Mouse (Mus musculus): ENCODE measurements around the gene Ulk1.
"Not testable (repeated sequence)": the region's sequence is repeated elsewhere in the genome, so short reads cannot be mapped to it uniquely, and the experiment has no call there.

Ulk1 gene

GRCm38 (mm10) chr5:110804012-110804743, 5.7 kb downstream of the Ulk1 start:
- no peak for DNase-seq (ENCODE audit: low spot score)

GRCm38 (mm10) chr5:110802809-110803208, 7.1 kb downstream of the Ulk1 start:
- no peak for DNase-seq (ENCODE audit: low spot score)

GRCm38 (mm10) chr5:110802186-110802585, 7.7 kb downstream of the Ulk1 start:
- DNase-seq (ENCODE audit: low spot score) = no peak

DNA sequence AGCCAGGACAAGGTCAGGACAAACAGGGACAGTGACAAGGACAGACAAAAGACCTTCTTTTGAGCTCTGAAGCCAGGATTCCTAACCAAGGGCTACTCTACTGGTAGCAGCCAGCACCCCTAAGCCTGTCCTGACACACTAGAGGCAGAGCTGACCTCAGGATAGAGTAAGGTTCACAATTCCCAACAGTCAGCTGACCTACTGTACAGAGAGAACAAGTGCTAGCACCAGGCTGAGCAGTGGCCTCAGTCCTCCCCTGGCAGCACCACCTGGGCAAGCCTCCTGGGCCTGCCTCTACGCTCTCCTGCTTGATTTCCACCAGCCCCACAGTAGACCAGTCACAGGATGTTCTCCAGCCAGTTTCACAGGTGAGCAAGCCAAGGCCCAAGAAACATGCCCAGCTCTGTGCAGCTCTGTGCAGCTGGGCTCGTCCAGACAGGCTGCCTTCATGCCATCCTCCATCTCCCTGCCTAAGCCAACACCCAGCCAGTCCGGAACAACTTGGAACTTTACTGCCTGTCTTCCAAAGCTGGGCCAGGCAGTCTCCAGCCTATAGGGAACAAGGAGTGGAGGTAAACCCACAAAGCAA, 8.8 kb downstream of the Ulk1 start:
- DNase-seq (ENCODE audit: low spot score) = peak; percentile 33

- peak; percentile 39 for DNase-seq (ENCODE audit: low spot score)
Measured at GRCm38 (mm10) chr5:110797696-110798095, 12.2 kb downstream of the Ulk1 start.

- DNase-seq (ENCODE audit: low spot score) = no peak
Measured at GRCm38 (mm10) chr5:110794363-110794762, 15.5 kb downstream of the Ulk1 start.

GRCm38 (mm10) chr5:110788684-110789083, 21.2 kb downstream of the Ulk1 start:
- DNase-seq (ENCODE audit: low spot score) = no peak

DNA sequence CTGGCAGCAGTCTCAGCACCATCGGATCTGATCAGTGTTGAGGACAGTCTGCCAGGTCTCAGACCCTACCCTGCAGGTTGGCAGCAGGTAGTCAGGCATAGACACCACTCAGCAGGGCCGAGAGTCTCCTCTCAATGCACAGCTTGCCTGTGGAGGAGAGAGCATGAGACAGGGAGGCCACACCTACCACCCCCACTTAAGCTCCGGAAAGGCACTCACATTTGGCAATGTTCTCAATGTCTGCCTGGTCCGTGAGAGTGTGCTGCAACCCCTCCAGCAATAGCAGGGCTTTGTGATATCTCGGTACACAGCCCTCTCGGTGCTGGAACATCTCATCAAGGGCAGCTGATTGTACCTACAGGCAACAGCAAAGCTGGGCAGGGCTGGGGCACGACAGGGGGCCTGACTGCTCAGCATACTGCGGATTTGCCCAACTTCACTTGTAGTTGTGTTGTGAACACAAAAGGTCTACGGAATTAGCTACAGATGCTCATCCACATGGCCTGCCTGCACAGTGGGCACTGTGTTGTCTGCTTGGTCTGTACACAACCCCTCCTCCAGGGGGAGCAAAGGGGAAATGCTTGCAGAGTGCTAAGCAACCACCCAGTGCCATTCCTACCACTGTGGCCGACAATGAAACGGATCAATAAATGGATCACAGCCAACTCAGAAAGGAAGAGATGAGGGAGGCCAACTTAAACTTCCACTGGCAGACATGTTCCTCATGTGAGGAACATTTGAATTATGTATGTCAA, 23.6 kb downstream of the Ulk1 start:
- no peak for DNase-seq (ENCODE audit: low spot score)

- DNase-seq (ENCODE audit: low spot score) = no peak
Measured at GRCm38 (mm10) chr5:110783150-110783549, 26.7 kb downstream of the Ulk1 start.

DNA sequence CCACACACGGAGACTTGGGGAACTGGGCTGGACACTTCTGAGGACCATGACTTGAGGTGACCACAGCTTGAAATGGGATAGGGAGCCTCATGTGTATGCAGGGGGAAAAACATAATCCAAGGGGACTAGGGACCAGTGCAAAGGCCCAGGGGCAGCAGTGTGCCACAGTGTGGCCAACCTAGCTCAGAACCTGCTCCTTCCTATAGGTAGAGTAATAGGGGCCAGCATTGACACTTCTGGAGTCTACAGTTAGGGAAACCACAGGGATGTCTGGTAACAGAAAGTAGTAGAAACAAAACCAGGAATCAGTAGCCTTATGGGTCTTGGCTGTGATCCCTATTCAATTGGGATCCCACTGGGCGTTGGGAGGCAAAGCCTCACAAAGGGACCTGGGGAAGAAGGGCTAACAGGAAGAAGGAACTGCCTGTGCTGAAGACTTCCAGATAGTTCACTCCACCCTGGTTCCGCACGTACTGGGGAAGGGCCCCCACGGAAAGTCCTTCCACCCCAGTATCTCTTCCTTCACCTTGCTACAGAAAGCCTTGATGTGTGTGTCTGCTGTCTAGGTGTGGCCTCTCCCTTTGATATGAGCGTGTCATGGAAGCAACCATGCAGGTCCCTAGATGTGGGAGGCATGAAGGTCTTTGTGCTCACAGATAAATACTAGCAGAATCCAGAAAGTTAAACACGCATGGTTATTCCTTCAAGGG, 28.2 kb downstream of the Ulk1 start:
- no peak for DNase-seq (ENCODE audit: low spot score)

DNA sequence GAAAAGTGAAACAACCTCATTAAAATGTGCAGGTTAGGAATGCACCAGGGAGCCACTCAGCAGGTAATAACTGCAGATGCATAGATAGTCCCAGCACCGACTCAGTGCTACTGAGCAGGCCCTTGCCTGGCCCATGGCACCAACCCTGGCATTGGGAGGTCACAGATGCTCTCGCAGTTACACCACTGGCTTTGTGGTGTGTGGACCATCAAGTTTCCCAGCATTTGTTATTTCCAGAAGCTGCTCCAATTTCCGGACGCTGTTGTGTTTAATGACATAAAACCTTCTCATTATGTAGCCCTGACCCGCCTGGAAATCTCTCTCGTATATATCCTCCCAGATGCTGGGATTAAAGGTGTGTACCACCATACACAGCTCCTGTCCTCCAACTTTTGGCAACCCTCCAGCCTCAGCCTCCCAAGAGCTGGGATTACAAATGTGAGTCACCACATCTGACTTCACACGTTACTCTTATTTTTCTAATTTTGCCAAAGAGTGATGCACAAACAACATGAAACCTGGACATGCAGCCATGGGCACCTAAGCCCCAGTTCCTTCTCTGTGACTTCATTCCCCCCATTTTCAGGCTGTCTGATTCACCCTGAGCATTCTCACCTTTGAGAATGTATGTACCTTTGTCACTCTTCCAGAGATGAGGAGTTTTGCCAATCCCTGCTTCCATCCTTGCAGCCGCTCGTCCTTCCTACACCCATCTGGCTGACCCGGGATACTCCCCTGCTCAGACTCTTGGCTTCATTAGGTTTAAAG, 29.0 kb downstream of the Ulk1 start:
- no peak for DNase-seq (ENCODE audit: low spot score)

DNA sequence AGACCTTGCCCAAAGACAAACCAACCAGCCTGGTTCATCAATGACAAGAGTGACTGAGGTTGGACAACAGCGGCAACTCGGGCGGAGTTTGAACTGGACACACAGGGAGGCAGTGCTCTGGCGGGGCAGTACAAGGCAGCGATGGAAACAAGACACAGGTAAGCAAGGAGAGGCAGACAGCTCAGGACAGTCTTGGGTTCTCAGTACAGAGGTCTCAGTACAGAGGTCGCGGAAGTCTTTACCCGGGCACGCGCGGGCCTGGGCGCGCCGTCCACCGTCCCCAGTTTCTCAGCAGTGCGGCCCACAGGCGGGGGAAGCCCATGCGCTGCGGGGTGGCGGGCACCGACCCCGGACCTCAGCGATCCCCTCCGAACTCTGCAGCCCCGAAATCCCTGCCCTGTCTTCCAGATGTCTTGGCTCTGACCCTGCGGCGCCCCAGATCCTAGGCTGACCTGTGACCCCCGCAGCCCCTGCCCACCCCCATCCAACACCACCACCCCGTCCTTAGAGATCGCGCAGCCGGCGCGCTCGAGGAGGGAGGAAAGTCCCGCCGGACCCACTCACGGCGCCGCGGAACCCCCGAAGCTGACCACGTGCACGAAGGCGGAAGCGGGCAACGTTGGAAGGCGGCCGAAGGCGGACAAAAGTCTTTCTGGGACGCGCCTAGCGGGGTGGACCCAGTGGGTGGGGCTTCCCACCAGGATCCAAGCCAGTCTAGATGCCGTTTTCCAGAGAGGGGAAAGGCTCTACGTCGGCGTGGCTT, 29.7 kb downstream of the Ulk1 start, which contains the start of gene Pus1:
Pus1 (minus strand) TSS at position 662 of the 763 bp plus-strand sequence.
- DNase-seq (ENCODE audit: low spot score) = peak; percentile 95

- DNase-seq (ENCODE audit: low spot score) = no peak
Measured at GRCm38 (mm10) chr5:110779276-110779997, 30.5 kb downstream of the Ulk1 start.

DNA sequence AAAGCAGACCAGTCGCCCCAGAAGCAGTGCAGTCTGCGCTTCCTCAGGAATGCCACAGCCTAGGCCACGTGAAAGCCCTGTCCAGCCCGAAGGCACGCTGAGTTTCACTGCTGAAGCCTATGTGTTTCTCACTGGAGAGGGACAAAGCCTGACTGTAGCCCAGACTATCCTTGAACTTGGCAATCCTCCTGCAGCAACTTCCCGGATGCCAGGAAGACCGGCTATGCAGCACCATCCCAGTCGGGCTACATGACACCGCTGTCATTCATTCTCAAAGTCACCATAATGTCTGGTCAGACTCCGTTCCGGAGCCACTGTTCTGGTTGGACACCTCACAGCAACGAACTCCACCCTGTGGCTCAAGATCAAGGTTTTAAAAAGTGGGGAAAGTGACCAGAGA, 31.6 kb downstream of the Ulk1 start:
- no peak for DNase-seq (ENCODE audit: low spot score)

DNA sequence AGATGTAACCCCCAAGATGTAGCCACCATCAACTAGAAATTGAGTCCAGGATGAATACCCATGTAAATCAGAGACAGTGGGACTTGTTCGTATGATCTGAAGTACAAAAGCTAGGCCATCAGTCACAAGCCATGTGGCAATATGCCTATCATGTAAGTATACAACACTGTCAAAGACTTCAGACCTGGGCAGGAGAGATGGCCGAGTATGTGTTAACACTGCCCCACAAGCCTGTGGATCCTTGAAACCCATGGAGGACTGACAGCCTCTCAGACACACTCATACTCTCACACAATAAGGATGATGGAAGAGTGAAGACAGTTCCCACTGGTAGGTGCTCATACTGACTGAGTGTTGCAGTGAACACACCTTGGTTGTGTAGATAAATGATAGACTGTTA, 33.8 kb downstream of the Ulk1 start:
- no peak for DNase-seq (ENCODE audit: low spot score)

DNA sequence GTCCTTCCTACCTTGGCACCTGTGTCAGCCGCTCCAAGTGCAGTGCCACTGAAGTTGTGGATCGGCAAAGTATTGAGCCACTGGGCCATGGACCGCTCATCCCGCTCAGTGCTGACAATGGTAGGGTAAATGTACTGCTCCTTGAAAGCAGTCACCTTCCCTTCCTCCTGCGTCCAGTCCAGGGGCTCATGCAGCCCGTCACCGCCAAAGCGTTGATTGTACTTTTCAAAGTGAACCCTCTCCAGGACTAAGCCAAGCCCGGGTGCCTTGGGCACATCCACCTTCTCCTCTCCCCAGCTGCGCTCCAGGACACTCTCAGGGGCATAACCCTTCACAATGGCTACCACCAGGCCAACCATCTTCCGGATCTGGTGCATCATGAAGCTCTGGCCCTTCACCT, 35.4 kb downstream of the Ulk1 start:
- no peak for DNase-seq (ENCODE audit: low spot score)

DNA sequence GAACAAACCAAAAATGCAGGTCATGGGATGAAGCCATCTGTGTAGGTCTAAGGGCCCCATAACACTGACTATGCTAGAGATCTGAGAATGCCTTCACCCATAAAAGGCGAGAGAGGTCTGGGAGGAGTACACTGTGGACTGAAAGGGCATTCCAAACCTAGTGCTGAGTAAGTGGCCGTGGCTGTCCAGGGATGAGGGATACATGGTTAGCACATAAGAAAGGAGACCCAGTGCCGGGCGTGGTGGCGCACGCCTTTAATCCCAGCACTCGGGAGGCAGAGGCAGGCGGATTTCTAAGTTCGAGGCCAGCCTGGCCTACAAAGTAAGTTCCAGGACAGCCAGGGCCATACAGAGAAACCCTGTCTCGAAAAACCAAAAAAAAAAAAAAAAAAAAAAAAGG, 37.0 kb downstream of the Ulk1 start:
- DNase-seq (ENCODE audit: low spot score) = not testable (repeated sequence)

- DNase-seq (ENCODE audit: low spot score) = peak; percentile 100
Measured at GRCm38 (mm10) chr5:110770448-110771158, 39.3 kb downstream of the Ulk1 start, which contains the start of gene Ep400. Ep400 (minus strand) TSS chr5:110770717.

DNA sequence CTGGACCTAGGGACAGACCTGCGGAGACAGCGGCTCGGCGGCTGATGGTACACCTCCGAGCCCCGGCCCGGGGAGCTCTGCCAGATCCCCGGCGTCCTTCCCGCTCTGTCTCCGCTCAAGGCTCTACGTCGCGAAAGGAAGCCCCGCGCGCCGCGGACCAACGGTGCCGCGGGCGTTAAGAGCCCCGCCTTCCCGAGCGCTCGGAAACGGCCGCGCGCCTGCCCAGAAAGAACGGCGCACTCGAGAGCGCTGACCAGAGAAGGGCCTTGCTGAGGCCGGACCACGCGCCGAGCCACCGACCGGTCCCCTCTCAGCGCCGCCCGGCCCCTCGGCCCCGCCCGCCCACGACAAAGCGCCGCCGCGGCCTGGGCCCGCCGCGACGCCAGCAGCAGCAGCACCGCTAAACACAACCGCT, 39.9 kb downstream of the Ulk1 start:
- DNase-seq (ENCODE audit: low spot score) = no peak

Measured in urinary bladder, postnatal 14 days (tissue).